Mouse (Mus musculus) ES-Bruce4 (cell line): Measurements from ENCODE around the gene Sox15.

ENCODE experiments used
- CTCF ChIP-seq: IDR thresholded peaks from one replicate; pipeline ENCODE4 v1.8.1; 2011; ENCODE audit warnings: low read depth, low read length
- POLR2A ChIP-seq: IDR thresholded peaks from one replicate; pipeline ENCODE4 v1.8.1; 2011; ENCODE audit warnings: low read length; ENCODE audit not compliant: insufficient read depth

DNA sequence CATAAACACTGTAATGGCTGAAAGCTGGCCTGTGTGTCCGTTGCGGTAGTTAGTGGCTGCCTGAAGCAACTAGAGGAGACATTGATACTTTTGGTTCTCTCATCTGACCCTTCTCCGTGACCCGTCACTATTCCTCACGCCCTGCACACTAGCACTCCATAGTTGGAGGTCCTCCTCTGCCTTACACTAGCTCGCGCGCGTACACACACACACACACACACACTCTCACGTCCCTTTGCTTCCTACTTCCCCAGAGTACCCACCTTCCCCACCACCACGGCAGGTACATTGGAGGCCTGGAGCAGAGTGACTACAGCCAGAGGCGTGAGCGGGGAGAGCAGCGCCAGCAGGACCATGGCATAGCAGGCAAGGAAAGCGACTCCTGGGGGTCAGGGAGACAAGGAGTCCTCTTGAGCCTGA is 2.4 kb downstream of the Sox15 start:
- no peak for TF ChIP-seq CTCF
- TF ChIP-seq POLR2A = no peak
